Mouse (Mus musculus) monocyte, adult 5-6 weeks (primary cell): Measurements from ENCODE around the gene Nrf1. TPM values are rescaled to one million over a fixed set of nuclear protein-coding genes. Genes with fewer than 3 reads are reported as not detected.

Source experiments
- ATAC-seq: fragments of 153-309, 156-312 bp; replicated peaks from 2 replicates; pipeline ENCODE4 v1.8.0; 2017; ENCODE audit warnings: mild to moderate bottlenecking; ENCODE audit not compliant: low TSS enrichment, insufficient number of reproducible peaks, severe bottlenecking, poor library complexity, low FRiP score
- total RNA-seq: library from RNA; stranded (forward); fragments of 200-1000, 200-491, 200-594 nt; gene quantifications from 3 replicates; pipeline ENCODE4 v1.2.3, GENCODE M21; 2017

Nrf1 gene
- total RNA-seq, 1 experiment from 2014 or later: 78.5 TPM

- no peak for ATAC-seq
Observed at GRCm38 (mm10) chr6:30065369-30065768, 17.6 kb downstream of the Nrf1 start.

GRCm38 (mm10) chr6:30066746-30067145 is 19.0 kb downstream of the Nrf1 start:
- no peak for ATAC-seq

- ATAC-seq: no peak
Observed at GRCm38 (mm10) chr6:30072476-30072875, 24.7 kb downstream of the Nrf1 start.

- ATAC-seq: no peak
Observed at GRCm38 (mm10) chr6:30078938-30079529, 31.2 kb downstream of the Nrf1 start.

- ATAC-seq: no peak
Observed at GRCm38 (mm10) chr6:30081339-30081738, 33.6 kb downstream of the Nrf1 start.

GRCm38 (mm10) chr6:30083307-30083706 is 35.5 kb downstream of the Nrf1 start:
- no peak for ATAC-seq

- no peak for ATAC-seq
Observed at GRCm38 (mm10) chr6:30085351-30085750, 37.6 kb downstream of the Nrf1 start.

- ATAC-seq: no peak
Observed at GRCm38 (mm10) chr6:30091221-30091620, 43.4 kb downstream of the Nrf1 start.

GRCm38 (mm10) chr6:30092816-30093215 is 45.0 kb downstream of the Nrf1 start:
- no peak for ATAC-seq

GRCm38 (mm10) chr6:30101773-30102415 is 54.1 kb downstream of the Nrf1 start:
- no peak for ATAC-seq

GRCm38 (mm10) chr6:30106091-30106490 is 58.3 kb downstream of the Nrf1 start:
- ATAC-seq: no peak

GRCm38 (mm10) chr6:30107456-30107855 is 59.7 kb downstream of the Nrf1 start:
- ATAC-seq: no peak

GRCm38 (mm10) chr6:30109820-30110502 is 62.2 kb downstream of the Nrf1 start:
- ATAC-seq: no peak

GRCm38 (mm10) chr6:30112349-30113132 is 64.8 kb downstream of the Nrf1 start:
- ATAC-seq: no peak

GRCm38 (mm10) chr6:30114101-30114500 is 66.3 kb downstream of the Nrf1 start:
- ATAC-seq: no peak

- no peak for ATAC-seq
Observed at GRCm38 (mm10) chr6:30121152-30121551, 73.4 kb downstream of the Nrf1 start.

- no peak for ATAC-seq
Observed at GRCm38 (mm10) chr6:30121600-30121999, 73.8 kb downstream of the Nrf1 start.

- no peak for ATAC-seq
Observed at GRCm38 (mm10) chr6:30123391-30123790, 75.6 kb downstream of the Nrf1 start.

GRCm38 (mm10) chr6:30126060-30126459 is 78.3 kb downstream of the Nrf1 start:
- ATAC-seq: no peak
